Mouse (Mus musculus): ENCODE measurements around the gene Nupl1.
A peak's percentile ranks its signal among the peaks of the same experiment; 100 is the strongest.

Gene Nupl1

DNA sequence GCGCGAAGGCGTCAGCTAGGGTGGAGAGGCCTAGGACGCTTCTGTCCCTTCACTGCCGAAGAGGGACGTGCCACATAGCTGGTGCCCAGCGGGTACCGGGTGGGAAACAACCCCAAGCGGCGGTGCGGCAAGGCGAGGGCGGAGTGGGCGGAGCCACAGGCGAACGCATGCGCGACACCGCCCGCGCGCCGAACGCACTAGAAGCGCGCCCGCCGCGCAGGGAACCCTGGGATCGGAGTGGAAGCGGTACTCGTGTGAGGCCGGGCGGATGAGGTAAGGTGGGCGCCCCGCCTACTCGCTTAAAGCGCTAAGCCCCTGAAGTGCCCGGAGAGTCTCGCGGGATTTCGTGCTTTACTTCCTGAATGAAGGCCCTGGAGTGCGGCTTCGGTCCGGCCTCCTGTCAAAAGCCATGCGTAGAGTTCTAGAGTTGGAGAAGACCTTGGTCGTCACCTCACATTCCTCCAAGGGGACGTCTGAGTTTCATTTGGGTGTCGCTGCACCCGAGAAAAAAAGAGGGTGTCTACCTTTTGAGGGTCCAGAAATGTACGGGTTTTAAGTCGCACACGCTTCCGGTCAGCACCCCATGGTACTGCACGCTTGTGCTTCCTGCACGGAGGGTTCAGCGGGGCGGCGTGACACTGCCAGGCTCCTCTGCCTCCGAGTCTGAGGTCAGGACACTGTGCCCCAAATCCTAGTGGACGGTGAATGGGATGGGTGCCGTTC, at the start of gene Nupl1, which contains the start of gene Gm49336:
TSS of gene Nupl1 (minus strand) at position 151 of the 723 bp plus-strand sequence.
TSS of gene Gm49336 (minus strand) at position 227 of the 723 bp plus-strand sequence.
- peak; percentile 99 for DNase-seq

DNA sequence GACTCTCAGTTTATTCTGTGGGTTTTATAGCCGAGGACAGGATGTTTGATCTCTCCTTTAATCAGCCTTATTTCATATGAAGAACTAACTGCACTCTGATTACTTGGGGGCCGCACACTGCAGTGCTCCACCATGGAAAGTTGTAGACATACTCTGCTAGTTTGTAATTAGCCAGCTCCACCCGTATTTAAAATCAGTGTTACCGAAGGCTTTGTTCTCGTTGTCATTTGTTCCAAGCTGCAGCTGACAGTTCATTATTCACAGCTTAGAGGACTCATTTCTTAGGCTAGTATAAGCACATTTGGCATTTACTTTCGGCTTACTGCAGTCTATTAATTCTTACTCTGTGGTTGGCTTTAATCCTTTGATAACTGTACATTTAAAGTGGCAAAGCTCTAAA, 49.8 kb upstream of the Nupl1 start:
- DNase-seq, result no peak

DNA sequence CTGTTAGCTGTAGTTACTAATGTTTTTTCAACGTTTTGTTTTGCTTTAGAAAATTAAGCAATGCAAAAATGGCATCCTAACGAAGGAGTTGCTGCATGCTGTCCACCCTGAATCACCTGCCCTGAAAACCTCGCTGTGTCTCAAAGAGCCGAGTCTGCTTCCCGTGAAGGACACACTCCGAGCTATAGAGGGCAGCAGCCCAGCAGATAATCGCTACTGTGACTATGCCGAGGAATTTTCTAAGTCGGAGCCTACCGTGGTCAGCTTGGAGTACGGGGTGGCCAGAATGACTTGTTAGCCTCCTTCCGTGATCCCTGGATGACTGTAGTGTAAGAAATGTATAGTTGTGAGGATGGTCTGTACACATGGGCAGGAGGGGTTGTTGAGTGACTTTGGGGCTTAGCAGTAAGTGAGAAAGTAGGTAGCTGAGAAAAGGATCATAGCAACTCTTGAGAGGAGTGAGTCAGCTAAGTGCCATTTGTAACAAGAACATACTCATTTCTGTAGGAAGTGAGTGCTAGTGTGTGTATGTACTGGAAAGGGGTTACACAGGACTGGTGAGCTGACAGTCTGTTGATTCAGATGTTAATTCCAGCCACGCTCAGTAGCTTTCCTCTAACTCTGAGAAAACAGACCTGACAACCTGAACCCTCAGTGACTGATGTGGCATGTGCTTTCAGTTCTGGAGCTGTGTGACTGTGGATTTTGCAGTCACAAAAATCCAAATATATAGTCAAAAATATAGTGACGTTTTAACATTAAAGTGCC, 49.2 kb upstream of the Nupl1 start:
- no peak for DNase-seq

DNA sequence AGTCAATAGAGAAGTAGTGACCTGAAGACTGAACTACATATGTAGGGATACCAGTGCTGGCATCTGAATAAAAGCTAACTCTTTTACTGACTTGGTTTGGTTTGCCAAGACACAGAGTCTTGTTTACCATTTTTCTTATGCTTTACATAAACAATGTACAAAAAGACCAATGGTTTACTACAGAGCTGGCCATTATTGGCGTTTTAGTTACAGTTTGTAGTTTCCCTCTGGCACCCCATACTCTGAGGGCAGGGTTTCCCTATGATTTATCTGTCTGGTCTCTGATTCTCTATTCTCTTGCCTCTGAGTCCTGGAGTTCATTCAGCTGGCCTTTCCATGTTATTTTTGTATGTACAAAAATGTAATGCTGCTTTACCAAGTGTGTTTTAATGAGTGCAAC, 44.3 kb upstream of the Nupl1 start:
- DNase-seq, result no peak

DNA sequence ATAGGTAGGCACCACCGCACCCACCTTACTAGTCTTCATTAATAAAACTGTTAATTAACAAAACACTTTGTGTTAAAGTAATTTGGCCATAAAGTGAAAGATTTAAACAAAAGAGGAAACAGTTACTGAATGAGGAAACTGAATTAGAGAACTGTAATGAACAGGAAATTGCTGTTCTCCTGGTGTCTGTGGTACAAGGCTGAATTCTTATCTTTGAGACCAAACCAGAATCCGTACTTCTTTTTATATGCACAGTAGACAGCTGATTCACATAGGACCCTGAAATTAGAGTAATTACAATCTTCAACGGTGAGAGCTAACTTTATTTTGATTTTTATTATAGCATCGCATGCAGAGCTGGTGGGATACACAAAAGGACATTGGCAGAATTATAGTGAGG, 39.1 kb upstream of the Nupl1 start:
- DNase-seq, result no peak

DNA sequence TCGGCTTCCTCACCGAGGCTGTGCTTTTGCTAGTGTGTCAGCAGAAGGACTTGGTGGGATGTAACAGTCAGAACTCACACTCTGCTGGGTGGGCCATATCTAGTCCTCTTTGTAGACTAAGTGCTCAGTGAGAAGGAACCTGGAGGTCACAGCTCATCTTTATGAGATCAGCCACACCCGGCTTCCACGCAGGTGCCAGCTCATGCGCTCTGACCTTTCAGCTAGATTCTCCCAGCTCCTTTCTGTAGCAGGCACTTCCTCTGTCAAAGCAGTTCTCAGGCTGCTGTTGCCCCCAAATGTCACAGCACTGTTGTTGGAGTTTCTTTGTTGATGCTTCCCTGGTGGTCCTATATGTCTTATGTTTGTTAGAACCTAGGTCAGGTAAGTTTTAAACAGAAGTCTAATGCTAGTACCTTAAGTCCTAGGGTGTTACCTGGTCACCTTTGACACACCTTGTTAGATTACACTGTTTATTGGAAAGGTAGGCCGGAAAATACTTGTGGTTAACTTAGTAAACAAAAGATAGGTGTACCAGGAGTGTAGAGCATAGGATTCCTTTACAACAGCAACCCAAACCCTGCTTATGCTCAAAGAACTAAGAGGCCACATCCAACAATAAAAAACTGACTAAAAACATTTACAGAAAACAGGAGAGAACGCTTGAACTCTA, 35.1 kb upstream of the Nupl1 start:
- no peak for DNase-seq

DNA sequence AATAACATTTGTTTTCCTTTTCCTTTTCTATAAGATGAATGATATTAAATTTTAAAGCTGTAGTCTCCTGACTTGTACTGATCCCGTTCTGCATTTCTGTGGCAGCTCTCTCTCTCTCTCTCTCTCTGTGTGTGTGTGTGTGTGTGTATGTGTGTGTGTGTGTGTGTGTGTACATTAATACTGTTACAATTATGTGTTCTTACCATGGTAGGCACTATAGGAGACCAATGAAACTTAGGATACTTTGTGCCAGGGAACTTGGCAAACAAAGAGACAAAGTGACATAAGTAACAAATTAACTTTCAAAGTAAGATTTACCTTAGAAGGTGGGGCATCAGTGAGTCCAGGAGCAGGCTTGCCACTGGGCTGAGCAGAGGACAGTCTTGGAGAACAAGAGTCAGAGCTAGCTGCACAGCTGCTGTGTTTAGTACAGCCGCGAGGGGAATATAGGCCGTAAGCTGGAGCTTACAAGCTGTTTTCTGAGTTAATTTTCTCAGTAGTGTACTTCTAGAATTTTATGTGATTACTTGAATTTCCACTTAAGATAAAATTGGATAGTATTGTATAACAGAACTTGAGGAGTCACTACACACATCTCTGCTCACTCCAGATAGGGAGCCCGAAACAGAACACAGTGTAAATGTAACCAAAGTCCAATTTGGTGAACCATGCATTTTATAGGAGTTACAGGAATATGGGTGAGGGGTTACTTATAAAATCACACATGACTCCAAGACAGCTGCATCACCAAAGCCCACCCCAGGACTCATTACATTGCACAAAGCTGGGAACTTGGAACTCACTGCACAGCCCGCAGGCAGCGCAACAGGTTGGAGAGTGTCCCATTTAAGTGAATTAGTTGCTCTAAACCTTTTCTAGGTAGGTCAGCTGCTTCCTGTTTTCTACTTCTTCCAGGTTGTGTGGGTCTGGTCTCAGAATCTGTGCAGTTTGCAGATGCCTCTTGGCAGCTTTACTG, 24.4 kb upstream of the Nupl1 start:
- DNase-seq, result no peak

DNA sequence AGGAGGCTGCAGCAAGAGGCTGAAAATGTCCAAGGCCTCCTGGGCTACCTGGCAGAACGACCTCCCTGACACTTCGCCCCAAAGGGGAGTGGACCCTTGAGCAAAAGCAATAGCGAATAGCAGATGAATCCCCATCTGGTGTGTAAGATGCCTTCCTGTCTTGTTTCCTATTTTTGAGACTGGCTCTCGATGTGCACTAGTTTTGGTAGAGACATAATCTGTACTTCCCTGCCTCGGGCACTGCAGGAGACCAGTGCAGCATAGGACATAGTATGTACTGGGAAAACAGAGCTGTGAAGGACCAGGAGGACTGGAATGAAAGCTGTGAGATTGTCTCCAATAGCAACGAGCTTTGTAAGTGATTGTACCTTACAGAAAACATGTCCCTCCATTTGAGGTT, 22.1 kb upstream of the Nupl1 start:
- DNase-seq, result no peak

DNA sequence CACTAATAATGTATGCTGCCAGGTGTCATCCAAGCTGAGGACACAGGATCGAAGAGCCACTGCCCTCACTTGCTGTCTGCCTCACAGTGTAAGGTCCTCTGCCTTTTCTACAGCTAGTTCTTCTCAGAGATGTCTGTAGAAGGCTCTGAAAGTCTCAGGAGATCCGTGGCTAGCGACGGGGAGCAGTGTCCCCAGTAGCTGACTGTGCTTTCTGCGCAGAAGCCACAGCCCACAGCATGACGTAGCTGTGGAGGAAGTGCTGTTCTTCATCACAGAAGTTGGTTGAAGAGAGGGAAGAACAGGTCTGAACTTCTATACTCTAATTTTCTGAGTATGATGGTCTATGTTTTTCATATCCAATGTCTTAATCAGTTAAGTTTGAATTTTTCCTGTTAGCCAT, 18.1 kb upstream of the Nupl1 start:
- DNase-seq, result no peak

DNA sequence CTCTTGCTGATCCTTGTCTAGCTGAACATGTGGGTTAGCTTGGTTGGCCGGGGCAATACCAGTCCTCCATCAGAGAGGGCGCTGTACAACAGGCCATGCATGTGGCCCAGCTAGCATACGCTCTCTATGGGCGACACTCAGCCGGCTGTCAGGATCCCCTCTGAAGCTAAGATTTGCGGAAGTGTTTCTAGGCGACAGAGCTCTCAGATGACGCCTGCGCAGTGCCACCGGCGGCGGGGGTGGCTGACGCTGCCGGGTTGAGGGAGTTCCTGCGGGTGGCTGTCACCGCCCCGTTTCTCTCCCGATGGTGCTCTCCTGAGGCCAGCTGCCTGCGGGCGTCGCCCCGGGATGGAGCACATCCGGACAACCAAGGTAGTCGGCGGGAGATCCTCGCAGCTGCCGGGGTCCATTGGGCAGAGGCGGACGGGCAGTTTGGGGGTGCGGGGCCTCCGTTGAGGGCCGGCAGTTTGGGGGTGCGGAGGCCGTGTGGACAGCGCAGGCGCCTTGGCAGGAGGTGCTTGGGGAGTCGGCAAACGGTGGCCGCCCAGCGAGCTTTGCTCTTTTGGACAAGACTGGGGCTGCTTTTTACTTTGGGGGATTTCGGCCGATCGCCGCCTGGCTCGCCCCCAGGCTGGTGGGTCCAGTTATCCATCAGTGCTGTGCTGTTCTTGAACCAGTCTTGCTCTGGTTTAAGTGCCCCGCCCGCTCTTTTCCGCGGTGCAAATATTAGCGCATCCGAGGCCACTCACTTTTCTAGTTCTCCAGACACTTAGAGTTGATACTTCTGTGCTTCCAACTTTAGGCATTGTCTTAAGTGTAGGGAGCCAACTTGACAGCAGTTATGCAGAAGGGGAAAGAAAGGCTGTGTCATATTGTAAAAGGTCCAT, 14.0 kb upstream of the Nupl1 start, which contains the start of gene Mtmr6:
TSS of gene Mtmr6 (plus strand) at position 239 of the 887 bp plus-strand sequence.
- peak; percentile 97 for DNase-seq

DNA sequence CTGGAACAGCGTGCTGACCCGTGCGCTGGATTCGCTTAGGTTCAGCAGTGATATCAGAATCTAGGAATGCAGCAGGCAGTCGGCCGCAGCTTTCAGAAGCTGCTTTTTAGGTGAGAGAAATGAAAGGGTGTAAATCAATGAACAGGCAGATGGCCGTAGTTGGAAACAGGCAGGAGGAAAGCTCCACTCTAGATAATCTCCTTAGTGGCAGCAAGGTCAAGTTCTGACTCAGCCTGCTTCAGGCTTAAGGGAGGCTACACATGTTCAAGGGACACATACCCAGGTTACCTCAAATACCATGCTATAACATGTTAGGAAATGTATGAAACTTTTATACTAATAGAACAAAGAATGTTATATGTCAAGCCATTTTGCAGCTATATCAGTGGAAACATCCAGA, 11.1 kb upstream of the Nupl1 start:
- no peak for DNase-seq

DNA sequence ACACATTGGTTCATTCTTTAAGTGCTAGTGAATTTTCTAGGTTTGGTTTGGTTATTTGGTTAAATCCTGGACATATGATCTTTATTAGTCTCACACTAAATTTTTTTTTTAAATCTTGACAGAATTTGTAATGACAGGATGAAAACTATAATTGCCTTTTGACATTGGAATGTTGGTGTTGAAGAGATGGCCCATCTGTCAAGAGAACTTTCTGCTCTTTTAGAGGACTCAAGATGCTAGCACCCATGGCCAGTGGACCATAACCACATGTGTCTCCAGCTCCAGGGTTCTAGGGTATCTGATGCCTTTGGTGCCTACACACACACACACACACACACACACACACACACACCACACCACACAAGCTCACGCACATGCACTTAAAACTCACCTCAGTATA, 6.6 kb upstream of the Nupl1 start:
- DNase-seq, result no peak

DNA sequence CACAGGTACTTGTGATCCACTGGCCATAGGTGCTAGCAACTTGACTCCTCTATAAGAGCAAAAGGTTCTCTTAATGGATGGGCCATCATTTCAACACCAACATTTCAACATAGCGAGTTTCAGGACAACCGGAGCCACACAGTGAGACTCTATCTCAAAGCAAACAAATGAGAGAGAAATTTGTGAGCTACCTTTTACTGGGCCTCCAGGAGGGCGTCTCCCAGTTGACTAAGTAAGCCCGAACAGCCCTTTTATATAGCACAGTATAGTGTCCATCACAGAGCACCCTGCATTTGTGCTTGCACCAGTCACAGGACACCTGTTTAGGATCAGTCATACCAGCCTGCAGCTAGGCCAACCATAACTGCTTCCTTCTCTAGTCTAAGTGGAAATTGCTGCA, 5.9 kb upstream of the Nupl1 start:
- DNase-seq, result no peak

DNA sequence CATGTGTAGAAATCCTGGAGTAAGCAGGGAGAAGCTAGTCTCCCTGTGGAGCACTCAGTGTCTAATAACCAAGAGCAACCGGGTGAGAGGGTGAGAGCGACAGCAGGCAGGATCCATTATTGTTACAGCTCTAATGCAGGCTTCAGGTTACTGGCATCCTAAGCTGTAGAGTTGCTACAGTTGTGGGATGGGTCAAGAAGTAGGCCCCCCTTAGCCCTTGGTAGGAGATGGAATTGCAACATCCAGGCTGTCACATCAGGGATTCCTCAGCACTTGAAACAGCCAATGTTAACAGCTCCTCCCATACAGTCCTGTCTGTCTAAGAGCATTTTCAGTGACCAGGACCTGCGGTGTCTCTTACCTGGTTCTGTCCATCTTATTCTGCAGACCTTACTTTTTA, 5.1 kb upstream of the Nupl1 start:
- DNase-seq, result no peak

DNA sequence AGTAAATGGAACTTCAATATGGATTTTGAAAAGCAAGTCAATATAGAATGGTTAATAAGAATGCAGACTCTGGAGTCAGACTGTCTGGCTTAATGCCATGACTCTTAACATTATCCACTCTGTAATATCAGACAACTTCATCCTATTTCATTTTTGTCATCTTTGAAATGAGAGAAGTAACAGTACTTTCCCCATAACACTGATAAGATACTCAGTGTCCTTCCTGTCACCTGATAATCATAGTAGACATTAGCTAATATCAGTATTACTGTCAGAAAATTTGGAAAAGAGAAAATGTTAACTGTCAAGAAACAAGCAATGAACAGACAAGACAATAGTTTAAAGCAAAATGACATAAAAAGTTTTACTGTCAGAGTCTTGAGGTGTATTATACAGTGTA, 3.5 kb upstream of the Nupl1 start:
- no peak for DNase-seq

DNA sequence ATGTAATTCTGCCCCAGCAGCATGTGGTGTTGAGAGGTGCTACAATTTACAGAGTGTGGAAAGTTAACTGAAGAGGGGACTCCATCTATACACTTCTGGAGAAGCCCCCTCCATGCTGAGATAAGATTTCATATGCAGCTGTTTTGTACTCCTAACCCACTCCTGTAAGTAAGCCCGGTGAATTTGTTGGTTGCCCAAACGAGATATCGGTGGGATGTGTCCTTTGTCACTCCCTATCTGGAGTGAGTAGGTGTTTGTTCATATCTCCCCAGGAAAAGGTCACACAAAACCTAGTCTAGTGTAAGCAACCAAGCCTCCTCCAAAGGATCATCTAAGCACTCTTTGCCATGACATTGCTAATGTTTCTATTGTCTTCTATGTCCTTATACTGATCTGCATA, 2.2 kb upstream of the Nupl1 start:
- no peak for DNase-seq

DNA sequence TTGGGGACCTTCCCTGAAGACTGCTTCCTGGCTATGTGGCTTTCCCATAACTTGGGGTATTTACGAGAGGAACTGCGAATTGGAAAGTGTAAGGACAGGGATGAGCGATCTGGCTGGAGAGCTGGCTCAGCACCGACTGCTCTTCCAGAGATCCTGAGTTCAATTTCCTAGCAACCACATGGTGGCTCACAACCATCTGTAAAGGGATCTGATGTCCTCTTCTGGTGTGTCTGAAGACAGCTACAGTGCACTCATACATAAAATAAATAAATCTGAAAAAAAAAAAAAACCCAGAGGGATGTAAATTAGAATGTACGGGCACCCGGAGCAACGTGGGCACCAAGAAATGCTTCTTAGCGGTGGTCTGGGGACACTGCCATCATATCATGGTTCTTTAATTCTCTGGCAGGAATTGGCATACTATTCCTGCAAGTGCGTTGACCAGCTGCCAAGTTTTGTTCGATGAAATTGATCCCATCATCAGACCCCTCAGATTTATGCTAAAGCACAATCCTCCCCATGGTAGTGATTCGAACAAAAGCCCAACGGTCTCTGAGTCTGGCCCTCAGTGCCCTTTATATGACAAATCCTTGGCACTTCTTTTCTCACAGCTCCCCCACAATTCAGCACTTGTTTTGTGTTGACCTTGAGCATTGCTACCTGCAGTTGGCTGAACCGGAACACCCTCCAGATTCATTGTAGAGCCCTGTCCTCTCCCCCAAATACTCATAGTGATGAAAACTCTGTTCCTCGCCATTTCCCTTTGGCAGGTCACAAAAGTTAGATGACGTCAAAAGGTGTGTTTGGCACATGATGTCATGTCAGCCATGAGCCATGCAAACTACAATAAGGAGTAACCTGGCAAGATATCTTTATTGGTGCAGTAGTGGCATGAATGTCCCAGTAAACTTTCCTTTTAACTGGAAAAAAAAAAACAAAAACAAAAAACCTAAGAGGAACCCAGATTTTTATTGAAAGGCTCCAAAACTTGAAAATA, 1.1 kb upstream of the Nupl1 start:
- DNase-seq, result peak; percentile 23

DNA sequence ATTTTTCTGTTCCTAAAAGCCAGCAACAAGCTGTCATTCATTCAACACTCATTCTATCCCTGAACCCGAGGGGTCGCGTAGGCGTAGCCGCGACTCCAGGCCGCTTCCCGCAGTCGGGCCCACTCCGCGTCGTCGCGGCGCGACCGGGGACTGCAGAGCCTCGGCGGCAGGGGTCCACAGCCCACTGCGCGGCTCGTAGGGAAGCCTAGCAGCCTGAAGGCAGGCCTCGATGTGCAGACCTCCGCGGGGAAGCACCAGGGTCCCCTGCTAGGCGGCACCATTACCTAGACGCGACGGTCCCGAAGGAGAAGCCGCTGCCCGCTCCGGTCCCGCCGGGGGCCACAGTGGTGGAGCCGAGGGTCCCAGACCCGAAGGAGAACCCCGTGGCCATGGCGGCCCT, 352 bp downstream of the Nupl1 start:
- DNase-seq, result peak; percentile 51

DNA sequence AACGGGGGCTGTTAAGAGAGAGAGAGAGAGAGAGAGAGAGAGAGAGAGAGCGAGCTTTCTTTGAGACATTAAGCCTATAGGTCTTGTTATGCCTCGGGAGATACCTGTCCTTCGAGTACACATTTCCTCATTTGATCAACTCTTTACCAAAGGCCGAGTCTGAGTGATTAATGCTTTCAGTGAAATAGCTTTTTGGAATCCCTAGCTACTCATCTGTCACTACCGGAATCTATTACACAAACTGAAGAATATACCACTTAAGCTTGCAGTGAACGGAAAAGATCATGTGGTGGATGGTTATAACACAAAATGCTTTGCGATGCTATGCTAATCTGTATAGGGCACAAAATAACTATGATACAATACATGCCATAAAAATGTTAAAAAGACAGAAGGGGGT, 865 bp downstream of the Nupl1 start:
- DNase-seq, result no peak

DNA sequence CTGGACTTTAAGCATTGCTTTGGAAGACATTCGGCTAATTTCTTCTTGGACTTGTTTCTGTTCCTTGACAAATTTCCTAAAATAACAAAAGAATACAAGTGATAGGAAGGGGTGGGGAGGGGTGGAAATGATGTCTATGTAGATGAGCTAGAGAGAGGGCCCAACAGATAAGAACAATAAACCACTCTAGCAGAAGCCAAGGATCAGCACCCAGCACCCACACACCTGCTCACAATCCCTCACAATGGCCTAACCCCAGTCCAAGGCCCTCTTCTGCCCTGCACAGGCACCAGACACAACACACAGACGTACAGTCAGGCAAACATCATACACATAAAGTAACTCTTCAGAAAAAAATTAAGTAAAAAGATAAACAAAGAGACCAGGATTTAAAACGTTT, 12.7 kb downstream of the Nupl1 start:
- no peak for DNase-seq

All from layer of hippocampus, adult 9-11 months (tissue).